Mouse (Mus musculus) hindlimb bud, embryonic 11.5 days (tissue): ENCODE data around the gene Amer2.
"Not testable (repeated sequence)": the region's sequence is repeated elsewhere in the genome, so short reads cannot be mapped to it uniquely, and the experiment has no call there.

Experiments used
- DNase-seq: peaks from one replicate; pipeline ENCODE4 v3.0.0-alpha.2; 2012; ENCODE audit warnings: low read depth, low spot score; ENCODE audit errors: extremely low spot score

The Amer2 gene

DNA sequence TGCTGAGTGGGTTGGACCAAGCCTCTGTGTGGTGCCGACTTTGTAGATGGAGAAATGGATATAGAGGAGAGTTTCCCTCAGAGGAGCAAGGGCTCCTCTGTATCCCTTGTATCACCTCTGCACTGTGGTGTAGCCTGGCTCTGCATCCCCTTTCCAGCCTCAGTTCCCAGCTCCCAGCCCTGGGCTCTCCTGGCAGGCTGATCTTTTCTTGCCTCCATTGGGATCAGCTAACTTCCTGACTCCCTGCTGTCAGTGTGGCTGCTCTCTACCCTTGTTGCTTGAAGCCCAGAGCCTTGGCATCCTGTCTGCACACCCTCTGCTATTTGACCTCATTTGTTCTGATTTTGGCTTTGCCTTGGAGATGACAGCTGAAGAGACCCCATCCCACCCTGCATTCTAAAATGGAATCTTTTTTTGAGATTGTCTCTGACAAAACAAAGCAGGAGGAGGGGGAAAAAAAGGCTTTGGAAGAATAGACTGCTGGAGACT lies at the start of gene Amer2:
Gene Amer2 (plus strand): TSS at position 439 of the 489 bp plus-strand sequence.
- no peak for DNase-seq

DNA sequence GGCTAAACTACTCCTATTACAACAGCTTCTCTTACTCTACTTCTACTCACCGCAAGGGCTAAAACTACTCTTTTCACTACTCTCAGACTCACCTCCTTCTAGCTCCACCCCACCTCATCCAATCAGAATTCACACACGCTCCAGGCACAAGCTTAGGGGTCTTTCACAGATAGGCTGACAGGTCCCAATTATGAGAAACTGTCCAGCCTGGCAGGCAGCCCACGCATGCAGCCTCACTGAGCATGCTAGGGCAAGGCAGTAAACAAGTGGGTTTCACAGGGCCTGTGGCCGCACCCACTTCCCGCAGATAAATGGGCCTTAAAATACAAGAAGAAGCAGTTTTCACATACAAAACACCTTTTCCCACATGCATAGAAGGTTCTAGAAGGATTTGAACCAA lies 33.1 kb upstream of the Amer2 start:
- DNase-seq = not testable (repeated sequence)

GRCm38 (mm10) chr14:60340570-60340969 lies 32.5 kb upstream of the Amer2 start:
- DNase-seq = no peak

GRCm38 (mm10) chr14:60345326-60345876 lies 27.7 kb upstream of the Amer2 start:
- no peak for DNase-seq

GRCm38 (mm10) chr14:60358347-60358746 lies 14.7 kb upstream of the Amer2 start:
- DNase-seq = no peak

GRCm38 (mm10) chr14:60361380-60362212 lies 11.5 kb upstream of the Amer2 start:
- DNase-seq = no peak

DNA sequence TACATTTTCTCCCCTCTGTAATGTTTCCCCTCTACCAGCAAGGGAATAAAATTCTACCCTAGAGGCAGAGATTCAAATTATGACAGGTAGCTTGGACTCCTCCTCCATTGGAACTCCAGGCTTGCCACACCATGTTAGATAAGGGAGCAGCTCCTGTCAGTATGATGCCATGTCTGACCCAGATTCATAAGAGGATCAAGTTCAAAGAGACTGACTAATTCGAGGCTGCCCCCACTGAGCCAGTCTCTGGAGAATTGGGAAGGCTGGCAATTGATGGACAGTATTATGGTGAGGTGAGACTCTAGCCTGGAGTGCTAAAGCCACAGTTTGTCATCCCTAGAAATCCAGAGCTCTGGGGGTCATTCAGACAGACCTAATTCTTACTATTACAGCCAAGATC lies 6.3 kb upstream of the Amer2 start:
- DNase-seq = no peak

- no peak for DNase-seq
These were observed 4.0 kb upstream of the Amer2 start for GRCm38 (mm10) chr14:60368769-60369666.

DNA sequence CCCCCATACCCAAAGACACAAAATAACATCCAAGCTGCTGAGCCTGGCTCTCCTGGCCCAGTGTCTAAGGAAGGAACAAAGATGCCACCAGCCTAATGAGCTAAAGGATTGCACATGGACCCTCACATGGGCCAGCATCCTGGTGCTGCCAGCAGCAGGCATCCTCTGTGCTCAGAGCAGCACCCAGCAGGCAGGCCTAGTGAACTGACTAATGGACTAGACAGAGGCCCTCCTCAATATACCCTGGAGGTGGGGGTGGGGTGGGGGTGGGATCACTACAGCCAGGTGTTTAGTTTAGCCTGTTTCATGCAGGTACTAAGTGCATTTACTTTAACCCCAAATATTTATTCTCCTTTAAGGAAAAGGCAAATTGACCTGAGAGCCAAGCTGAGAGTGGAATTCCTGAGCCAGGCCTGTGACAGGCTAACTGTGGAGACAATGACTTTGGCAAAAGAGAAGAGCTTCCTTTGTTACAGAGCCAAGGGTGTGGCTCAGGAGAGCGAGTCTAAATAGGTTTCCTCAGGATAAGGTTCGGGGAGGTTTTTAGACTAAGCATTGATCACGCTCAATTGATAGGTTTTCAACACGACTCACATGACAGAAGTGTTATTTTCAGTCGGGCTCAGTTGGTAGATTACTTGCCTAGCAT lies 3.3 kb upstream of the Amer2 start:
- no peak for DNase-seq

DNA sequence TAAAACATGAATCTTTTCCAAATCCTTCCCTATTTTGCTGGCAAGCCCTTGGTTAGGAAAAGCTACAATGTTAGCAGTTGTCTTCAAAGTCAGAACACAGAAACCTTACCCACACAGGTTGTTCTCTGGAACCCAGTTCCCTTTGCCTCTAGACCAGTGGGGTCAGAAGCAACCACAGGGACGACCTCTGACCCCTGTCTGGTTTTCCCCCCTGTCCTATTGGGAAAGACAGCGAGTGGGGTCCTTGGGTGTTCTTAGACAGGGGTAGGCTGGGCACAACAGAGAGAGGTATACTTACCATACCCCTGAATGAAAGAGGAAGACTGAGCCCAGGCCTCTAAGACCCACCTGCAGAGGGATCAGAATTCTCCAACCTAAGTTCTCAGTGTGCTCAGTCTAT lies 4.0 kb downstream of the Amer2 start:
- no peak for DNase-seq

DNA sequence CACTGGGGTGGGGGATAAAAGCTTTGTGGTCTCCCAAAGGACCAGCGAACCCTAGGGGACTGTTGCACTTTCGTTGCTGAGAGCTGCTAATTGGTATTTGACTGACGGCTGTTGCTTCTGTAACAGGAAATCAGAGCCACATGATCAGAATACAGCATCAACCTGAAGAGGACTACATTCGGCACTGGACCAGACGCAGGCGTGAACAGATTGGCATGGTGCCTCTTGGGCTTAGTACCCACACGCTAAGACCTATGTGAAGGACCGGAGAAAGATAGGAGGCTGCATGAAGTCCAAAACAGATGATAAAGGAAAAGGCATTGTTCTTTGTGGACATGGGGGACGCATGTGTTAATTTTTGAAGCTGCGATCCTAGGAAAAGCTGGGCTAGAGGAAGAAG lies 4.5 kb downstream of the Amer2 start:
- DNase-seq = no peak

DNA sequence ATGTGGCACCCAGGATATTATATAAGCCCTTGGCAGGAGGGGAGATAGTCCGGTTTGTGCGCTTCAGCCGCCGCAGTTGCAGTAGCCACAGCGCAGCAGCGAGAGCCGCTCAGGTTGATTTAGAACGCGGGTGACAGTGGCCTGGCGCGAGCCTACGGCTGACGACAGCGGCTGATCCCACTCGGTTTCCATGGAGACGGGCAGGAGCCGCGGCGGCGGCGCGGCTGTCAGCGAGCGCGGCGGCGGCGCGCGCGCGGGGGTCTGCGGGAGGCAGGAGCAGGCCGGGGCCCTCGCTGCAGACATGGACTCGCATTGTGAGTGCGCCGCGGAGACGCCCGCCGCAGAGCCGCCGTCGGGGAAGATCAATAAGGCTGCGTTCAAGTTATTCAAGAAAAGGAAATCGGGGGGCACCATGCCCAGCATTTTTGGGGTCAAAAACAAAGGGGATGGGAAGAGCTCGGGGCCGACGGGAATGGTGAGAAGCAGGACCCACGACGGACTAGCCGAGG lies 5.1 kb downstream of the Amer2 start:
- DNase-seq = no peak

- no peak for DNase-seq
These were observed 5.7 kb downstream of the Amer2 start for GRCm38 (mm10) chr14:60378566-60379322.

DNA sequence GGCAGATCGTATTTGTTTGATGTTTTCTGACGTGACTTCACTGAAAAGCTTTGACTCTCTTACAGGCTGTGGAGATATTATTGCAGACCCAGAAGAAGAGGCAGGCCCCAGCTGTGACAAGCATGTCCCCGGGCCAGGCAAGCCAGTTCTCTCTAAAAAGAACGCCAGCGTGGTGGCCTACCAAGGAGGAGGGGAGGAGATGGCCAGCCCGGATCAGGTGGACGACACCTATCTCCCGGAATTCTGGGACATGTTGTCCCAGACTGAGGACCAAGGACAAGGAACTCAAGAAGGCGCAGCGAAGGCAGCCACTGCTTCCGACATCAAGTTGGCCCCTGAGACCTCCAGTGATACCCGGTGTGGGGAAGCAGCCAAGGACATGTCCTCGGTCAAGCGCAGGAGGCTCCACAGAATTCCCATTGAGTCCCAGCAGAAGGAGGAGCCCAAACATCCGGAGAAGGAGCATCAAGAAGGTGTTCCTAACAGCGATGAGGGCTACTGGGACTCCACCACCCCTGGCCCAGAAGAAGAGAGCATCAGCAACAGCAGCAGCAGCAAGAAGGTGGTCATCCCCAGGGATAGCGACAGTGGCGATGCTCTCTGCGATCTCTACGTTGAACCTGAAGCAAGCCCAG lies 6.4 kb downstream of the Amer2 start:
- DNase-seq = no peak

DNA sequence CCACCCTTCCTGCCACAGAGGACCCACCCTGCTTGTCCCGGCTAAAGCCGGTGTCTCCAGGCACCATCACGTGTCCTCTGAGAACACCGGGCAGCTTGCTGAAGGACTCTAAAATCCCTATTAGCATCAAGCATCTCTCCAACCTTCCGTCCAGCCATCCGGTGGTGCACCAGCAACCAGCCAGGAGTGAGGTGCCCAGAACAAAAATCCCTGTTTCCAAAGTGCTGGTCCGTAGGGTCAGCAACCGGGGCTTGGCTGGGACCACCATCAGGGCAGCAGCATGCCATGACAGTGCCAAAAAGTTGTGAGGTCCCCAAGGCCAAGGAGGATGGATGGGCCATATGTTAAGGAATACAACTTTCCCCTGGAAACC lies 6.9 kb downstream of the Amer2 start:
- no peak for DNase-seq

GRCm38 (mm10) chr14:60381671-60382070 lies 8.6 kb downstream of the Amer2 start:
- no peak for DNase-seq

DNA sequence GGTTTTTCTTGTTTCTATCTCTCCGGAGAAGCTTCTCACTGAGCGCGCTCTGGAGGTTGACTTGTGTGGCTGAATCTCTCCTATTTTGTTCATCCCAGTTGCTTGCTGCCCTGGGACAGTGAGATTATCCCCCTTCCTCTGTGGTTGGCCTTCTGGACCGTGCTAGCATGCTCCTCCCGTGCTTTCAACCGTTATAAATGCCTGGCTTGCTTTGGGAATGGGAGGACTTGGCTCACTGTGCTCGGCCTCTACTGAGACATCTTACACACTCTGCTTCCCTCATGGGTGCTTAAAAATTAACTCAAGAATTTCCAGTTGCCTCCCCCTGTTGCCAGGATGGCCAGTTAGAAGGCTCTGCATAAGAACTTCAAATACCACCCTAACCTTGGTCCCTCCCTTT lies 10.8 kb downstream of the Amer2 start:
- no peak for DNase-seq

GRCm38 (mm10) chr14:60384269-60384668 lies 11.2 kb downstream of the Amer2 start:
- no peak for DNase-seq

- no peak for DNase-seq
These were observed 12.1 kb downstream of the Amer2 start for GRCm38 (mm10) chr14:60385079-60385643.
